Mouse (Mus musculus): ENCODE results near the gene Gm10681.
"Not testable (repeated sequence)": the region's sequence is repeated elsewhere in the genome, so short reads cannot be mapped to it uniquely, and the experiment has no call there.

Gm10681 gene

DNA sequence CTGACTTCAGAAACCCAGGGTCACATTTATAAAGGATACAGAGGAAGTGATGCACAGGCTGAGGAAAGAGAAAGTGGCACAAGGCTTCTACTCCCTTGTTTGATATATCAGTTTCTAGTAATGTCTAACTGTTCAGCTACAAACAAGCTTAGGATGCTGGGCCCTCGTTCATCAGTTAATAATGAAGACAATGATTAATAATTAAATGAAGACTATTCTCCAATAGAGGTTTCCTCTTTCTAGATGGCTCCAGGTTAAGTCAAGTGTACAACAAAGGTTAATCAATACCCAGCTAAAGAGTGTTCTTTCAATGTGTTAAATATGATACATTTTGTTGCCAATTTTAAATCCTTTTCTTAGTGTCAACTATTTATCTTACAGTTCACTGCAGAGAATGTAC, 78.2 kb downstream of the Gm10681 start, which contains the start of gene Hsd3b4:
Hsd3b4 (minus strand) TSS at position 101 of the 400 bp plus-strand sequence.
- DNase-seq (ENCODE audit: low read depth), result not testable (repeated sequence)

DNA sequence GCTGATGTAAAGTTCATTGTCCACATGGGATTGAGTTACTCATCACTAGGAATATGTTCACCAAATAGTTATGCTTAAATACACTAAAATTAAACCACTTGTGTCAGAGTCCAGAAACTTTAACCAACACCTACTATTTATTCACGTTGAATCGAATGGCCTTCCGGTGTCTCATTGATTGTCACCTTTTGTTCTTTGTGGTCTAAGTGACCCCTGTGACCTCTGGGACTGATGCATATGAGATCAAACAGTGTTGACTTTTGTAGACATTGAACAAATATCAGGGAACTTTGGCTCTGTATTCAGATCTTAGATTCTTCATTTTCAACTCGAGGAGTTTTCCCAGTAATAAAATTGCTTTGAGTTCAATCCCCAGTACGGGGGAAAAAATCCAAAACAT, 81.4 kb downstream of the Gm10681 start:
- not testable (repeated sequence) for DNase-seq (ENCODE audit: low read depth)

All from c-Kit-positive CD71-positive TER-119-negative erythroid progenitor cells, embryonic 14.5 days (primary cell).